In the genomic region with DNA sequence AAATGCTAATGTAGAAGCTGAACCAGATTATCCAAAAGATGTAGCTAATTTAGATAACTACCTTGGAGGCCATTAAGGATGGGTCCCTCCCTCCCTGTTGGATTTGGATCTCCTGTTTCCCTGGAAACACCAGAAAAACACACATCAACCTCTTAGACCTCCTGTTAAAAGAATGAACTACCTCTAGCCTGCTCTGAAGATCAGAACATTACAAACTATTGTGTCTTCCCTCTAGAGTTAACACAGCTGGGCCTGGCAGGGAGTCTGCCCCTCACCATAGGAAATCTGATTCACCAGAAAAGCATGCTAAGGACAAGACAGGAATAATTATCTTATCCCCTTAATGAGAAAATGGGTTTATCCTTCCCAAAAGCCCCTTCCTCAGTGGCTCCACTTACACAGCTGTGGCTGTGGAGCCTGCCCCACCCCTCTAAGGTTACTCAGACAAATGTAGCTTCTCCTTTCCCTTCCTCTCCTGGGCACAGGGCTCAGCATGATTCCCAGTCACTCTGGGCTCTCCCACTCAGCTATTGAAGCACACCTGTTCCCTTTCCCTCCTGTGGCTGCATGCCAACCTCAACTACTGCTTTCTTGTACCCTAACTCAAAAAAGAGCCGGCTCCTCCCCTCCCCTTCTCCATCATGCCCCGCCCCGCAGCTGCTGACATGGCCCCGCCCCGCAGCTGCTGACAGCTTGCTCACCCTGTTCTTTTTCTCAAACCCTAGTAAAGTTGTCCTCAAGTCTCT, we compare ENCODE assay signal across 8 mouse cellular contexts.
A peak's percentile ranks its signal among the peaks of the same experiment; 100 is the strongest.
DNase-seq lines count a peak whose midpoint lies in the region; ATAC-seq and TF ChIP-seq lines count a peak whose summit lies in the region.

No protein-coding gene starts in this region.

- H3K4me2 ChIP-seq in forebrain, postnatal 0 days (ENCODE audit: low read depth), result no peak overlapping the region

- no peak for TF ChIP-seq CTCF in forebrain, postnatal 0 days (IDR thresholded peaks at IDR 0.05; ENCODE audit: low read depth)

- H3K9ac ChIP-seq in forebrain, postnatal 0 days, result no peak overlapping the region

- H3K9me3 ChIP-seq in forebrain, postnatal 0 days (ENCODE audit: low read length), result no peaks in the 10 kb centered on the region
- peaks cover 10% of the 10 kb centered on the region for H3K9me3 ChIP-seq in megakaryocyte, embryonic 14.5 days

- no peaks in the 10 kb centered on the region for H3K36me3 ChIP-seq in forebrain, postnatal 0 days (ENCODE audit: insufficient read depth)
- no peaks in the 10 kb centered on the region for H3K36me3 ChIP-seq in megakaryocyte, embryonic 14.5 days (replicated peaks; ENCODE audit: low read length)

- ATAC-seq in forebrain, postnatal 0 days, result peak; percentile 29; the same call in 1 of the 2 replicates

- no peaks in the 10 kb centered on the region for H3K27me3 ChIP-seq in forebrain, postnatal 0 days (ENCODE audit: insufficient read depth, low read length)
- peaks cover 6% of the 10 kb centered on the region for H3K27me3 ChIP-seq in megakaryocyte, embryonic 14.5 days (replicated peaks)

- WGBS in forebrain, postnatal 0 days, result 3% methylated on average over 5 of the region's 5 CpGs

- no peak overlapping the region for H3K4me3 ChIP-seq in forebrain, postnatal 0 days (ENCODE audit: low read depth, low read length)
- peak overlapping the region; percentile 86 for H3K4me3 ChIP-seq in megakaryocyte, embryonic 14.5 days (replicated peaks)

- H3K4me1 ChIP-seq in forebrain, postnatal 0 days (ENCODE audit: insufficient read depth), result peaks cover 14% of the 10 kb centered on the region
- peaks cover 16% of the 10 kb centered on the region for H3K4me1 ChIP-seq in megakaryocyte, embryonic 14.5 days

- H3K27ac ChIP-seq in forebrain, postnatal 0 days (ENCODE audit: low read depth, low read length), result peak overlapping the region; percentile 64

- DNase-seq in gastrocnemius, postnatal 10 days, result peak; percentile 8
- DNase-seq in gastrocnemius, adult 18-20 months (ENCODE audit: low spot score), result no peak
- peak; percentile 29 for DNase-seq in MEL-GATA-1-ER (ENCODE audit: extremely low read depth, low read depth)
- DNase-seq in forebrain, postnatal 0 days, result peak; percentile 45
- peak; percentile 67 for DNase-seq in thymus, postnatal 0 days (ENCODE audit: low spot score)
- DNase-seq in adrenal gland, adult 2 months, result no peak
- no peak for DNase-seq in cerebellum, postnatal 25 days

Comparison
In these comparisons a context has a peak if more than half of its experiments do, and no peak if none do; other contexts are left out.
1. DNase-seq: peak in gastrocnemius, postnatal 10 days (single experiment), MEL-GATA-1-ER (single experiment), forebrain, postnatal 0 days (single experiment) and thymus, postnatal 0 days (single experiment); none in gastrocnemius, adult 18-20 months (single experiment), adrenal gland, adult 2 months (single experiment) and cerebellum, postnatal 25 days (0 of 2).